Mouse (Mus musculus): ENCODE results near the gene Chrna4.

DNA sequence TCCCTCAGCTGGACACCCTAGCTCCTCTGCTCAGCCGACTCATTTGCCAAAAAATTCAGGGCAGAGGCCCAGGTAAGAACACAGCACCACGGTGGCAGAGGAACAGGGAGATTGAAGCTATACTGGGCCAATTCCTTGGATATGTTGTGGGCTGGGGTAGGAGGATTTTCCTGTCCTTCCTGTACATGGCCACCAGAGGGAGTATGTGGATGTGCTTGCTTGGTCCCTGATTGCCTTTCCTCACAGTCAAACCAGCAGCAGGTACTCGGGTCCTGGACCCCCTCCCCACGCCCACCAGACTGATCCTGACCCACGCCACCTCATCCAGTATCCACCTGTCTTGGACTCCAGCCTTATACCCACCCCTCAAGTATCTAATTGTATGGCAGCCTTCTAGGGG, 46.9 kb downstream of the Chrna4 start:
- TF ChIP-seq POLR2A (IDR thresholded peaks at IDR 0.05; ENCODE audit: insufficient read length, low read depth) (no peak), E2F4 (IDR thresholded peaks at IDR 0.05; ENCODE audit: insufficient read depth) (no peak), MYOG (IDR thresholded peaks at IDR 0.05; ENCODE audit: control insufficient read depth in 1 of 3, insufficient read depth in 1 of 3, insufficient read length in 2 of 3, low read depth in 2 of 3) (no peak), POLR2AphosphoS2 (IDR thresholded peaks at IDR 0.05; ENCODE audit: insufficient read length, low read depth) (no peak), USF1 (IDR thresholded peaks at IDR 0.05; ENCODE audit: low read depth) (no peak), TCF3 (IDR thresholded peaks at IDR 0.05; ENCODE audit: insufficient read length, low read depth) (no peak)
